Mouse (Mus musculus) olfactory bulb, adult 2 months (tissue): ENCODE measurements around the gene Ccndbp1.

Experiments
- CTCF ChIP-seq: fragments of 200-500 bp; IDR thresholded peaks from 2 replicates; pipeline ENCODE4 v1.5.1; 2012; ENCODE audit warnings: low read depth, mild to moderate bottlenecking, low read length, moderate library complexity; ENCODE audit not compliant: insufficient read depth
- POLR2A ChIP-seq: fragments of 200-500 bp; IDR thresholded peaks from 2 replicates; pipeline ENCODE4 v1.6.1; 2012; ENCODE audit warnings: mild to moderate bottlenecking, low read depth, low read length, moderate library complexity; ENCODE audit not compliant: insufficient read depth

- TF ChIP-seq CTCF (no peak), POLR2A (no peak)
These were observed 38.1 kb upstream of the Ccndbp1 start for GRCm38 (mm10) chr2:120970045-120970539.
